ENCODE assay signal across 17 mouse cellular contexts in genomic region chr19:57228576-57228975, GRCm38 (mm10).
"Had no signal": no experiment of that assay in that cellular context is flagged by ENCODE, and none has a peak within 500 bp of the region (broad histone marks: within the 10 kb centered on the region; RNA-seq: fewer than 3 reads in every experiment).

No protein-coding gene starts in this region.

- H3K4me3 ChIP-seq: midbrain, embryonic 10.5 days; midbrain, embryonic 12.5 days; myocyte; neural tube, embryonic 13.5 days; neural tube, embryonic 15.5 days had no signal

- H3K4me2 ChIP-seq: lung, embryonic 14.5 days; midbrain, embryonic 12.5 days; neural tube, embryonic 13.5 days; neural tube, embryonic 15.5 days had no signal

- H3K27ac ChIP-seq: midbrain, embryonic 10.5 days; midbrain, embryonic 12.5 days; neural tube, embryonic 13.5 days; neural tube, embryonic 15.5 days had no signal

- H3K4me1 ChIP-seq: midbrain, embryonic 10.5 days; midbrain, embryonic 12.5 days; neural tube, embryonic 15.5 days had no signal

- H3K9ac ChIP-seq: lung, embryonic 14.5 days; midbrain, embryonic 12.5 days; neural tube, embryonic 13.5 days; neural tube, embryonic 15.5 days had no signal

- ATAC-seq: midbrain, embryonic 16.5 days had no signal

- DNase-seq: lung, adult 18-20 months; lung, embryonic 14.5 days; lung, postnatal 10 days; lung, postnatal 4 days; midbrain, embryonic 14.5 days; retina, postnatal 1 day; right cerebral cortex, adult 18-20 months; right cerebral cortex, postnatal 25 days; thymus, adult 18-20 months; thymus, postnatal 25 days; thymus, postnatal 4 days had no signal

- H3K9me3 ChIP-seq: midbrain, embryonic 10.5 days; midbrain, embryonic 12.5 days; neural tube, embryonic 13.5 days; neural tube, embryonic 15.5 days had no signal

- H3K27me3 ChIP-seq: midbrain, embryonic 12.5 days; neural tube, embryonic 13.5 days; neural tube, embryonic 15.5 days had no signal

- H3K36me3 ChIP-seq: midbrain, embryonic 10.5 days; midbrain, embryonic 12.5 days; neural tube, embryonic 13.5 days; neural tube, embryonic 15.5 days had no signal
